Mouse (Mus musculus) heart, postnatal 14 days (tissue): ENCODE measurements around the gene Vapb. TPM values are rescaled to one million over a fixed set of nuclear protein-coding genes. Genes with fewer than 3 reads are reported as not detected.
"Not testable (repeated sequence)": the region's sequence is repeated elsewhere in the genome, so short reads cannot be mapped to it uniquely, and the experiment has no call there.

Experiments
- DNase-seq, 2 experiments: peaks; one replicate each; pipeline ENCODE4 v3.0.0; 2021 to 2022
- intact Hi-C: fragments of 180-260 bp; cut with DNase I; formaldehyde crosslinking; loops from one replicate; pipeline ENCODE4 v1.15.1; 2025
- long read RNA-seq, 2 experiments: library from polyadenylated mRNA; stranded (forward); transcript quantifications; one replicate each; pipeline ENCODE4 v2.0.0; 2021
- total RNA-seq, 2 experiments: library from RNA; stranded (reverse); gene quantifications; 2 replicates each; pipeline ENCODE4 v1.2.3; 2021

Vapb gene
- total RNA-seq = 100 to 1,000 TPM in 1 of 2 experiments, 10 to 100 TPM in 1; 94.2 to 109 TPM
- long read RNA-seq, experiment 1, full-length matches to known transcripts = 6 of 7 reads
- long read RNA-seq, experiment 1, partial matches to known transcripts = 0 of 7 reads
- long read RNA-seq, experiment 1, other reads (novel, unspliced or antisense) = 1 of 7 reads
- long read RNA-seq, experiment 2, full-length matches to known transcripts = 2 of 7 reads
- long read RNA-seq, experiment 2, partial matches to known transcripts = 2 of 7 reads
- long read RNA-seq, experiment 2, other reads (novel, unspliced or antisense) = 3 of 7 reads

DNA sequence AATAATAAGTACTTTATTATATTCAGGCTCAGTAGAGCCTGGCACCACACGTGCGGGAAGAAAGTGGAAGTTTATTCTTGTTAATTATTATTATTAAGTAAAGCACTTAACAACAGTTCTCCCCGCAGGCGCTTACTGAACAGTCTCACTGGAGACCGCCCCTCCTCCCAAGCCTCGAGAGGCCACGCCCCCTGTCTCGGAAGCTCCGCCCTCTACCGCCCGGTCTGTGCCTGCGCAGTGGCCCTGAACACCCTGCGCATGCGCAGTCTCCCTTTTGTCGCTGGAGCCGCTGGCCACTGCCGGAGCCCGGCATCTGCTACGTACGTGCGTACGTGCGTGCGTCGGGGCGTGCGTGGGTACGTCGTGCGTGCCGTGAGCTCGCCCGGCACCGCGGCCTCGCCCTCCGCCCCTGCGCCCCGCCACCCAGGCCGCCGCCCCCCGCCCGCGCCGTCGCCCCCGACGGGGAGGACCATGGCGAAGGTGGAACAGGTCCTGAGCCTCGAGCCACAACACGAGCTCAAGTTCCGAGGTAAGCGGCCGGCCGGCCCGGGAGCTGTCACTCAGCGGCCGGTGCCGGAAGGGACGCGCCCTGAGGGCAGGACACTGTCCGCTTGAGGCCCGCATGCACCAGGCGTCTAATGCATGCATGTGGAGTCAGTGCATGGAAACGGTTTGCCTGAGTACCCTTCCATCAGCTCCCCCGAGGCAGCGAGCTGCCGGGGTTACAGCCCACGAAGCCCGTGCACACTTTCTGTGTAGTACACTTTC is at the start of gene Vapb:
TSS of gene Vapb (plus strand) at position 290 of the 768 bp plus-strand sequence.
- peak; percentile 100 for DNase-seq
- intact Hi-C loops = loop anchor here (5.0 kb wide), 1 partner anchor 75 kb away; no protein-coding TSS in a partner anchor

DNA sequence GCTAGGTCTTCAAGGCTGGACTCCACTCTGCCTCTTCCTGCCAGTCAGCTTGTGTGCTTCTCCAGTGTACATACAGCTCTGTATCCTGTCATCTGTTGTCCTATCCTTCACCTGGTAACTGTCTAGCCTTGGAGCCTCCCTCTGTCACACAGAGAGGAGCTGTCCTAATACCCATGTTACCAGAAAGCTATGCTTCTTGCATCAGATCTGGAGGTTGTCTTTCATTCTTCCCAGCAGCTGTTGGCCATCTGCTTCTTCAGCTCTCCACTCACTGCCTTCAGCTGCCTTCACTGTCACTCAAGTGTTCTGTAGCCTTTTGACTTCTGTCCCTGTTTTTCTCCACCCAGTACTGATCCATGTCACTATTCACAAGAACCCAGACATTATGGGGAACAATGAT is 47.5 kb upstream of the Vapb start:
- DNase-seq = no peak
- intact Hi-C loops = no loop called here

DNA sequence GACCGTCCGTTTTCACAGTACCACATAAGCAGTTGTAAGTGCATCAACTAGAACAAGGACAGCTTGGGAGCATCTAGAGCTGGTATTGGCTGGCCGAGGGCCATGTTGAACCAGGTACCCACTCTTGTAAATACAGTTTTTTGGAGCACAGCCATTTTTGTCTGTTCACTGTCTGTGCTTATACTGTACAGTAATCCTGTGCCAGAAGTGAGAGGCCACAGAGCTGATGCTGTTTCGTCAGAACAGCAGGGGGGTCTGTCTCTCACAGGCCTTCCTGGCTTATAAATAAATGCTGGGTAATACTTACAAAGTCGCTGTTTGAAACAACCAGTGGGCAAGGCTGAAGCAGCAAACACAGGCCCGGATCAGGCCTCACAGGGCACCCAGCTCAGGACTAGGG is 45.6 kb upstream of the Vapb start:
- intact Hi-C loops = no loop called here
- no peak for DNase-seq

DNA sequence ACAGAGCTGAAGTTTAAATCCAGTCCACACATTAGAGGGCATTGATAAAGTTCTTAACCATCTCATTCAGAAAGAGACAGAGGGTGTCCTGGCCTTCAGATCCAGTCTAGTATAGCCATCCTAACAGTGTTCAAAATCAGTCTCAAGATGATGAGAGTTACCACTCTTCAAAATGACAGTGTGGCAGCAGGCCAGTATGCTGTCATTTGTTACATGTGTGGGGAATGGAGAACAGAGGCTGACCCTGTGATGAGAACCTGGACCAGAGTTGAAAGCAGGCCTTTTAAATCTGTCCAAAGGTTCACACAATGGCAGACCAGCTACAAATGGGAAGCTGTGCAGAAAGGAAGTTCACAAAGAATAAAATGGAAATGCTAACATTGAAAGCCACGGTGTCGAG is 44.6 kb upstream of the Vapb start:
- DNase-seq = peak in 1 of 2 experiments; percentile 54
- intact Hi-C loops = no loop called here

DNA sequence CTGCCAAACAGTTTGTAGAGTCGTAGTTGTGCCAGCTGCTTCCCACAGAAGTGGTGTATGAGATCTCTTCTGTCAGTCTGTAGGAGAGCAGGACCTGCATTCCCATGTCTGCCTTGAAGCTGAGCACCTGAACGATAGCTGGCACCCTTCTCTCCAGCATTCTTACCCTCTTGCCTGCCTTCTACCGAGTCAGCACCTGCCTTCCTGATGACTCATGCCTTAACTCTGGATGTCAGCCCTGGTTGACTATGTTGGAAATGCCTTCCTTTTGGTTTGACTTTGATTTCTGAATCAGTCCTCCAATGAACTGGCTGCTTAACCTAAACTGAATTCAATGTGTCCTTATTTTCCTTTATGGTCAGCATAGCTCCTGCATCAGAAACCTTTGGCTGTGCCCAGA is 38.5 kb upstream of the Vapb start:
- DNase-seq = no peak
- intact Hi-C loops = no loop called here

DNA sequence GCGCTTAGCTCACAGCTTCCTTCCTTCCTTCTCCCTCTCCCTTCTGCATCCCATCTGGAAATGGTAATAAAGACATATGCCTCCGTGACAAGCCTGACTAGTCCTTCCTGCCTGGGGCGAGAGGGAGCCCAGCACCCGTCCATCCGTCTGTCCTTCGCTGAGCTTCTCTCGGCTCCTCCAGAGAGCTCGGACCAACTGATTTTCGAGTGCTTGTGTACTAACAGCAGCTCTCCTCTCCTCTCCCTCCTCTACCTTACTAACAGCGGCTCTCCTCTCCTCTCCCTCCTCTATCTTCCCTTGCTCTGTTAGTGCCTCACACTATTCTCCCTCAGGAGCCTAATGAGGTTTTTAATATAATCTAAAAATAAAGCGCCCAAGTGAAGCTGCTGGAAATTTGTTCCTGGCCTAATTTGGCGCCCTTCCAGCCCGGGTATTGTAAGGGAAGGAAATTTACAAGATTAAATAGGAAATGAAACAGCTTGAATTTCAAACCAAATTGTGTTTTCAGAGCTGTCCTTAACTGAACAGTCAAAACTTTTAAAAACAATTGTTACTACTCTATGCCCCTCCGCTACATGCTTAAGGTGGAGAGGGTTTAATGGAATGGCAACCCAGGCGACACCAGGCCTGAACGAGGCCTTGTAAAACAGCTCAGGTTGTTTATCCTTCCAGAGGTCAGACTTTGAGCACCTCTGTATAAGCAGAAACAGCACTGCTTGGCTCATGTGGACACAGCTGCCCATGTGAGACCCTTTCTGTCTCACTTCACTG is 35.0 kb upstream of the Vapb start:
- intact Hi-C loops = no loop called here
- peak; percentile 43 to 48 for DNase-seq

DNA sequence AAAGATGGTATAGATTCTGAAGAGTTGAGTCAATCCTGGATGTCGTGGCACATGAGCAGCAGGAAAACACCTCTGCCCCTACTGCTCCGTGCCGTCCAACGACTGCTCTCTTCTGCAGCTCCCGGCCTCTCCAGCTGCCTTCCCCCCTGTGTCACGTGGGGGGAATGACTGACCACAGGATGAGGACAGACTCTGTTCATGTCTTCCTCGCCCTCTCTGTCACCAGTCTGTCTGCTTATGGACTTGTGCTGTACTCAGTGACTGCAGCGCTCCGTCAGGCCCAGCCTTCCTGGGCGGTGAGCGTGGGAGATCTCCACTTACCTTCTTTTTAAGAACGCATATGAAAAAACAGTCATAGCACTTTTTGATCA is 34.5 kb upstream of the Vapb start:
- intact Hi-C loops = no loop called here
- DNase-seq = no peak

DNA sequence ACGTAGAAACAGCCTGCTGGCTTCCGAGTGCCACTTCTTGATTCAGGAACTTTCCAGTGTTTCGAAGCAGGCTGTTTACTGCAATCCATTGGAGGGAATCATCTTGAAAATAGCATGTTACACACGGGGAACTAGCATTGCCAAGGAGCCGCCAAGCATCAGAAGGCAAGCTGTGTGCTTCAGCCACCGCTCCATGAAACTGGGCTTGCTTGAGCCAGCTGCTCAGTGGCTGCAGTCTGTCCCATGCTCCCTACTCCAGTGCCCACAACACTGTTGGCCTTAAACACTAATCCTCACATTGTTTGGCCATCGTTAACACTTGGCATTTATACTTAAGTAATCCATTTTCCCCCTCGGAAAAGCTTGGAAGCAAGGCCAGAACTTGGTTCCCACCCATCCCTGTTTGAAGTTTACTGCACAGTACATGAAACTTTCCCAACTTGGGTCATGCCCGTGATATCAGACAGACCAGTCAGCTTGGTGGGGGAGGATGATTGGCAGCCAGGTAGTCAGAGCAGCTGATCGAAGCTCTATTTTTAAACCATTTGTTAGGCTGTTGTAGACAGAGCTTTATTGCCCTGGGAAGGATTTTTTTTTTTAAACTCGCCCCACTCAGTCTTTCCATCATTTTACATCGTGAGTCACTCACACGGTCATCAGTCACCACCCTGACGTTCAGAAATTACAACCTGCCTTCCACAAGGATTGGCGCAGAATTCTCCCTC is 31.3 kb upstream of the Vapb start:
- intact Hi-C loops = no loop called here
- no peak for DNase-seq

DNA sequence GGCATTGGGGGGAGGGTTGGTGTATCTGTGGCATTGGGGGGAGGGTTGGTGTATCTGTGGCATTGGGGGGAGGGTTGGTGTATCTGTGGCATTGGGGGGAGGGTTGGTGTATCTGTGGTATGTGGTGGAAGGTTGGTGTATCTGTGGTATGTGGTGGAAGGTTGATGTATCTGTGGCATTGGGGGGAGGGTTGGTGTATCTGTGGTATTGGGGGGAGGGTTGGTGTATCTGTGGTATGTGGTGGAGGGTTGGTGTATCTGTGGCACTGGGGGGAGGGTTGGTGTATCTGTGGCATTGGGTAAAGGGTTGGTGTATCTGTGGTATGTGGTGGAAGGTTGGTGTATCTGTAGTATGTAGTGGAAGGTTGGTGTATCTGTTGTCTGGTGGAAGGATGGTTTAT is 29.7 kb upstream of the Vapb start:
- DNase-seq = not testable (repeated sequence)
- intact Hi-C loops = loop anchor here (1.0 kb wide), 1 partner anchor 90 kb away; no protein-coding TSS in a partner anchor

DNA sequence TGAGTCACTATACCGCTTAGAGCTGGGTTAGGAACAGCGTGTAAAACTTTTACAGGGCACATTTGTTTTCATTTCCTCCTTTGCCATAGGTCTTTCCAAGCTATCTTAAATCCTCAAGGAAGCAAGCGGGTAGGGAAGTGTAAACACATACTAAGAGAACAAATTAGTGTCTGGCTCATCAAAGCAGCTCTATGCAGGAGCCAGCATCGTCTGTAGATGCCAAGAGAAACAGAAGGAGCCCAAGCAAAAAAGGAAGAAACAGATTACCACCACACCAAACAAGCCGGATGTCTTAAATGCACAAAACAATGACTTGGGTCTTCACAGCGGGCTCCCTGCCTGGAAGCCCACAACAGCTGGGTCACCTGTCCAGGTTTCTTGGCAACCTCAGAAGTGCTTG is 27.1 kb upstream of the Vapb start:
- intact Hi-C loops = no loop called here
- no peak for DNase-seq

DNA sequence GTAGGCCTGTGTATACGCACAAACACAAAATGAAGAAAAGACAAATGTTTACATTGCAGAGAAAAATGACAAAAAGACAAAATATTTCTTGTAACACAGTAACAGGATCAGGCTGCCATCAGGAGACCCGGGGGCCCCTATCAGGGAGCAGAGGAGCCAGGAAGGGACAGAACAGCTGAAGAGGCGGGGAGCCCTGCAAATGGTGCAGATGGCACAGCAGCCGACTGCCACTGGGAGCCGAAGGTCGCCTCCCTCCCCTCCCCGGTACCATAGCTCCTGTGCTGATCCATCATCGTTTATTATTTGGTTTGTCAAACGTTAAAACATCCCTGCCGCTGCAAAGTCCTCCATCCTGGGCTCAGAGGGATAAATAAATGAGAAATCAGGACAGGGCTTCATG is 24.7 kb upstream of the Vapb start:
- intact Hi-C loops = no loop called here
- no peak for DNase-seq

DNA sequence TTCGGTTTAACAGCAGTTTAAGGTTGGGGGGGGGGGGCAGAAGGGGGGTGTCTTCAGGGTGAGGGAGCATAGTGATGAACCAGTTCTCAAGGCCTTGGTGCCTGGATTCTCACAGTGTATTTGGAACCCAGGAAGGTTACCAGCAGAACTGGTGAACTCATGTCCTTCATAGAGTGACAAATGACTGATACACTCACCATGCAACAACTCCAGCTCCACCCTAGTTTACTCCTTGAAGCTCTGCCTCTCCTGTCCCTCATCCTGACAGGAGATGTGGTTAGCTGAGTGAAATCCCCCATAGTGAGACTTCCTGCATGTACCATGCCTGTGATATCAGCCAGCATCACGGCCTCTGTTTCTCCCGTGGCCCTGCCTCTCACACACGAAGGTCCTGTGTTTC is 24.1 kb upstream of the Vapb start:
- DNase-seq = no peak
- intact Hi-C loops = no loop called here

DNA sequence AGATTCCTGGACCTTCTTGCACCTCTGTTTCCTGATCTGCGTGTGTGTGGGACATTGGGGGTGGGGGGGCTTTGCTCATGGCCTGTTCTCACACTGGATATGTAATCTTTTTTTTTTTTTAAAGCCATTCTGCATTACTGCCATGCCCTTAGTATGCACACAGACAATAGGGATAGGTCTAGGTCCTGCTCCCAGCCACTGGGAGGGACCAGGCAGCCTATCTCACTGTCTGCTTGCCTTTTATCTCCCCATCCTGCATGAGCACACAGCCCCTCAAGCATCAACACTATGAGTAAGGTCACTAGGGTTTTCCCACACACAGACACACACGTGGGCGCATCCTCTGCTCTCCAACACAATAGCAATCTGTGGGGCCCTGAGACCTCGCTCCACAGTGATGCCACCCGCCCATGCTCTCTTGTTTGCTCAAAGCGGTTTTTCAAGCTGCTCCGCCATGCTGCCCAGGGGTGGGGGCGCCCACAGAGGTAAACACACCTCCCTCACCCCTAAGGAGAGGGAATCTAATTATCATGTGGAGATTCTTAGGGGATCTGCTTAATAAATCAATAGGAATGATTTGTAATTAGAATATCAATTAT is 22.6 kb upstream of the Vapb start:
- intact Hi-C loops = no loop called here
- DNase-seq = no peak

DNA sequence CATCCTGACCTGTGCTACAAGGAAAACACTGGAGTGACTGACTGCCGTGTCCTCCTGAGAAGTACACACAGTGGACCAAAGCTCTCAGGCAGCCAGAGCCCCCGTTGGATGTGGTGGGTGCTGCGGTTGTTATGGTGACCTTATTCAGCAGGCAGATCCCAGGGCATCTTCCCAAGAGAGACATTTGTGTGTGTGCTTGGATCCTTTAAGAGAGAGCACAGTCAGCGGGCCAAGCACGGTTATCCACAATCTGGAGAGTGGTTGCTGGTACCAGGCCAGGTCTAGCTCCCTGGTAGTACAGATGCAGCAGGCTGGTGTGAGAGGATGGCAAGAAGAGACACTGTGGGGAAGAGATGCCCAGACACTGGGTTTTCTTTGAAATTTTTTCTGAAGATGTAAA is 20.3 kb upstream of the Vapb start:
- no peak for DNase-seq
- intact Hi-C loops = no loop called here

DNA sequence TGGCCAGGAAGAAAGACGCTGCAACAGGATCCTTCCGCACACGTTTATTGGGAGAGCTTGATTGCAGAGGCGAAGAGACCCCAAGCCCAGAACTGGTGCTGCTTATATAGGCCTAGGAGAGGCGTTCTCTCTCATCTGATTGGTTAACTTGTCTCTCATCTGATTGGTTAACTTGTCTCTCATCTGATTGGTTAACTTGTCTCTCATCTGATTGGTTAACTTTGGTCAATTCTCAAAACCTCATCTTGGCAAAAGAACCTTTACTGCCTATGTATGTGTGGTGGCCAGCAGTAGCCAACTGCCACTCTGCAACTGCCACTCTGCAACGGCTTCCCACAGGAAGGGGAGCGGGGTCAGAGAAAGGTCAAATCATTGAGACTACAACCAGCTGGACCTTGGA is 18.2 kb upstream of the Vapb start, which contains the start of gene 1700010B08Rik:
TSS of gene 1700010B08Rik (plus strand) at position 301 of the 400 bp plus-strand sequence.
- intact Hi-C loops, DNase-seq: not testable (repeated sequence)

DNA sequence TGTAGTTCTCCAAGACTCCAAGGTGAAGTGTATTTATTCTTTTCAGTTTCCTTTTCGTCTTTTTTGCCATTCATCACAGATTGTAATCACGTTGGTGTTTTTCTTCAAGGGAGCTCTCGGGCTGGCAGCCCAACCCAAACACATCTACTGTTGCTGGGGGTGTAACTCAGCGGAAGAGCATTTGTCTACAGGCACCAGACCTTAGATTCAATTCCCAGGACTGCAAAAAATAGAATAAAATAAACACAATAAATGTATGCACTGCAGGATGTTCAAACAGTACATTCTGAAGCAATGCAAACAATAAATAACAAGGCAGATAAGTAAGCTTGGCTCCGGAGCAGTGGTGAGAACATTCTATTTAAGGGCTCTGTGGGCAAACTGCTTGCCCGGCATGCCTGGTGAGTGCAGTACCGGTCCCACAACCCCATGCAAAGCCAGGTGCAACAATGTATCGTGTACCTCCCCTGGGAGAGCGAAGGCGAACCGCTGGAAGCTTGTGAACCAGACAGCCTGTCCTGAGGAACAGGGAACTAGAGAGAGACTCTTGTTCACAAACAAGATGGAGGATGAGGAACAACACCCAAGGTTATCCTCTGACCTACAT is 15.0 kb upstream of the Vapb start:
- intact Hi-C loops = no loop called here
- no peak for DNase-seq

DNA sequence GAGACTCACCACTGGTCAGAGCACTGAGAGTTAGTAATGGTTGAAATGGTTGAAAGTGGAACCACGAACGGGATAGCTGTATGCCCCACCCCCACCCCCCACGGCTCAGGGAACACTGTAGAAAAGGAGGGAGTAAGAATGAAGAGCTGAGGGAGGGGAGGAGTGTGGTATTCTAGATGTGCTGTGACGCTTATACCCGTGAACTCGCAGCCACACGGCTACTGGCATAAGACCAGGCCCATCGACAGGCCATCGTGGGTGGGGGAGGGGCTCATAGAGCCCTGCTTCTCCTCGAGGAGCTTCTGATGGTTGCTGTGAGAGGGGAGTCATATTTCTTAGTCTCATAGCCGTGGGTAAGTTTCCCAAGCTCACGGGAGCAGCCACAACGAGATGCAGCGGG is 12.9 kb upstream of the Vapb start:
- intact Hi-C loops = no loop called here
- no peak for DNase-seq

DNA sequence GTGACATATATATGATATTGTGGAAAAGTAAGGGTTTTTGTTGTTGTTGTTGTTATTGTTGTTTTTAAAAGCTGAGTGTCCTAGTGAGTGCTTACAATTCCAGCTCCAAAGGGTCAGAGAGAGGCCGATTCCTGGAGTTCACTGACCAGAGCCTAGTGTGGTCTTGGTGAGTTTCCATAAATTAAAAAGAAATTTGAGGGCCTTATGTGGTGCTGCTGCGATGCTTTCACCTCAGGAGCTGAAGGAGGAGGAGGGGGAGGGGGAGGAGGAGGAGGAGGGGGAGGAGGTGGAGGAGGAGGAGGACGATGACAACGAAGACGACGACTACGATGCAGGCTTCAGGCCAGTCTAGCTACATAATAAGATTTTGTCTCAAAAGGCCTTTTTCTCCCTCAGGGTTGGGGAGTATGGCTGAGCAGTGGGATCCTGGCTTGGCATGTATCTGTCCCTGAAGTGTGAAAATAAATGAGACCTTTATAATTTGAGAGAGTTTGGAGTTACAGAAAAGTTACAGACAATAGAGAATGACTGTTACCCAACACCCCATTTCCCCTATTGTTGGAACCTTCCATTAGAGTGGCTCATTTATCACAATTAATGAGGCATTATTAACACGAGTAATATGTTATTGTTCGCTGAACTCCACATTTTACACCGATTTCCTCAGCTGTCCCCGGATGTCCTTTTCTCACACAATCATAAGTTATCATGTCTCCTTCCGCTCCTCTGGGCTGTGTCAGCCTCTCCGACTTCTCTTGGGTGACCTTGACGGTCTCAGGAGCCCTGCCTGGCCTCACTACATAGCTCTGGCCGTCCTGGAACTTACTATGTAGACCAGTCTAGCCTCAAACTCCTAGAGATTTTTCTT is 12.1 kb upstream of the Vapb start:
- intact Hi-C loops = no loop called here
- DNase-seq = no peak

DNA sequence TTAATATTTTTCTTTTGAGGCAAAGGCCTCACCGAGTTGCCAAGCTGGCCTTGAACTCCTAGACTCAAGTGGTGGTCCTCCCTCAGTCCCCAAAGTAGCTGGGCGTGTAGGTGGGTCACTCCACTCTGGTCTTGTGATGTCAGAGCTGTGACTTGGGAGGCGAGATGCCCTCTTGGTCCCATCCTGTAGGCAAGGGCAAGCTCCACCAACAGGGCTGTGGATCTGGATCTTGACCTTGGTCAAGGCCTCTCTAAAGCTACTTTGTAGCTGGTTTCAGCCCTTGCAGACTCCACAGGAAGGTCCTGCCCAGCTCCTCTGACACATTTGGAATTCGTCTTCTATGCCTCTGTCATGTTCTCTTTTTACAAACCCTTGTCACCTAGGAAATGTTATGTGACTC is 11.5 kb upstream of the Vapb start:
- no peak for DNase-seq
- intact Hi-C loops = no loop called here
